Mouse (Mus musculus): ENCODE results near the gene 1520401A03Rik. TPM values are rescaled to one million over a fixed set of nuclear protein-coding genes. Genes with fewer than 3 reads are reported as not detected.

1520401A03Rik gene
- total and polyA plus RNA-seq, 3 experiments: 0.08 TPM; not detected in 2

DNA sequence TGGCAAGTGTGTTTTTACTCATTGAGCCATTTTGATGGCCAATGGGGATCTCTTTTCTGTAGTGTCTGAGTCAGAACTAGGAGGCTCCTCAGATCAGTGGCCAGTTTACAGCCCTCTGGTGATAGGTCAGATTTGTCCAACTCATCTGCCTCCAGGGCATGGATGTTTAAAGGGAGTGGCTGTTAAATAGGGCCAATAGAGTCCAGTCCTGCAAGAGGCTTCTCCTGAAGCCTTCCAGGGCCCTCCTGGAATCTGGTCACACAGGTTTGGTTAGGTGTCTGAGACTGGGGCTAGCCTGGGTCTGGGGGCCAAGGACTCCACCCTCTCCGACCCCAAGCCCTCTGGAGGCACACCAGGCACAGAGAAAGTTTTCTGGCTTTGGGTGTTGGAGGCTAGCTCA lies 28.1 kb downstream of the 1520401A03Rik start:
- no peak for DNase-seq (ENCODE audit: extremely low read depth)
- Histone ChIP-seq H3K4me1 (ENCODE audit: control insufficient read depth in 1 of 2, insufficient read depth in 2 of 2) (peaks cover 2 to 4% of the 10 kb centered on the region in 2 experiments; a peak in 3 of 4 replicates), H3K27ac (ENCODE audit: insufficient read depth, low read depth) (no peak overlapping the region), H3K9me3 (replicated peaks; ENCODE audit: low read length) (no peaks in the 10 kb centered on the region), H3K9ac (ENCODE audit: insufficient read depth, low read depth) (no peak overlapping the region), H3K36me3 (replicated peaks in 1 of 2; ENCODE audit: control insufficient read depth in 1 of 2, insufficient read depth in 1 of 2, low read length in 1 of 2) (no peaks in the 10 kb centered on the region), H3K4me2 (ENCODE audit: insufficient read depth, low read depth, poor library complexity, severe bottlenecking) (no peak overlapping the region), H3K79me2 (replicated peaks; ENCODE audit: control insufficient read depth, extremely low read depth, insufficient read depth, poor library complexity, severe bottlenecking) (no peaks in the 10 kb centered on the region), H3K27me3 (replicated peaks) (peaks cover 65% of the 10 kb centered on the region), H3K4me3 (replicated peaks in 1 of 3; ENCODE audit: low read depth in 2 of 3, low read length in 2 of 3, poor library complexity in 1 of 3) (no peak overlapping the region)
- in situ Hi-C loops (cut with MboI; ENCODE audit: low pct_ligation_motif_present, low pct_unique_long_range_greater_than_20kb, low sequenced_read_pairs) (no loop called here), dilution Hi-C loops (cut with MboI; ENCODE audit: extremely low pct_ligation_motif_present, extremely low pct_unique_long_range_greater_than_20kb, low sequenced_read_pairs) (no loop called here)
- TF ChIP-seq SMC3 (IDR thresholded peaks at IDR 0.05; ENCODE audit: low read depth, low read length): no peak
- no peak for TF ChIP-seq CHD1 (IDR thresholded peaks at IDR 0.05; ENCODE audit: low read depth, low read length)
- TF ChIP-seq MYC (IDR thresholded peaks at IDR 0.05; ENCODE audit: low read depth, low read length): no peak
- no peak for TF ChIP-seq JUN (IDR thresholded peaks at IDR 0.05; ENCODE audit: insufficient read depth, low read depth, low read length)
- no peak for TF ChIP-seq MXI1 (IDR thresholded peaks at IDR 0.05; ENCODE audit: low read depth, low read length)
- no peak for TF ChIP-seq EP300 (IDR thresholded peaks at IDR 0.05; ENCODE audit: low read length)
- TF ChIP-seq NRF1 (IDR thresholded peaks at IDR 0.05; ENCODE audit: low read depth, low read length): no peak

DNA sequence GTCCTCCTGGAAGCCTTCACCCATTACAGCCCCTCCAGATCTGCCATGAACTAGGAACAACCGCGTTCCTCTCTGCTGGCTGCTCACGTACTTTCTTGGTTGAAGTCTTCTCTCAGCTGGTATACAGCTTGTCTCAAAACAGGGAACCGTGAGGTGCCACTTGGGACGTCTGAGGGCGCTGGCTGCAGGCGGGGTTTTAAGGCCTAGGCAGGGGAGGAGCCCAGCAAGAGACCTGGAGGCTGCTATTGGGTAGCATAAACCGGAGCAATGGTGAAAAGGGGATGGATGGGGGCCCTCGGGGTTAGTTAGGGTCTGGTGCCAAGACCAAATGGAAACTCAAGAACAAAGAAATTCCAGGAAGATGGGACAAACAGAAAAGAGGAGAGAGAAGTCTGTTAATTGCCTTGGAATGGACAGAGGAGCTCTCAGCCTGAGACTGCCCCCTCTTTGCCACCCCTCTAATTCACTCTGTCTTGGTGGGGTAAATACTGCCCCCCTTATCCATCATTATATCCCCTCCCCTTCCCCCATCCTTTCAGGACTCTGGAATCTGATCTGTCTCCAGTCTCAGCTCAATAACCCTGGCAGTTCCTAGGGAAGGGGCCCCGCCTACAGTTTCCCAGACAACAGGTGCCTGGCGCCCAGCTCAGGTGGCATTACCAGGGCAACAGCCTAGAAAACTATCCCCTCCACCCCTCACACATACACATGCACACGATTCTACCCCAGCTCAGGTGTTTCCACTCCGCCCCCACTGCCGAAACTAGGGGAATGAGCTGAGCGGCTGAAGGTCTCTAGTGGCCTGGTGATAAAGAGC lies 38.5 kb downstream of the 1520401A03Rik start, which contains the start of gene Cldn9:
TSS of gene Cldn9 (minus strand) at position 171 of the 817 bp plus-strand sequence.
- Histone ChIP-seq H3K4me3 (replicated peaks in 1 of 3; ENCODE audit: low read depth in 2 of 3, low read length in 2 of 3, poor library complexity in 1 of 3) (no peak within 1 kb of the TSS), H3K9ac (ENCODE audit: insufficient read depth, low read depth) (no peak within 1 kb of the TSS), H3K27me3 (replicated peaks) (peaks cover 67% of the 10 kb centered on the region), H3K4me2 (ENCODE audit: insufficient read depth, low read depth, poor library complexity, severe bottlenecking) (no peak within 1 kb of the TSS), H3K4me1 (ENCODE audit: control insufficient read depth in 1 of 2, insufficient read depth in 2 of 2) (peaks cover 10 to 12% of the 10 kb centered on the region in 2 experiments; a peak in 3 of 4 replicates), H3K36me3 (replicated peaks in 1 of 2; ENCODE audit: control insufficient read depth in 1 of 2, insufficient read depth in 1 of 2, low read length in 1 of 2) (no peaks in the 10 kb centered on the region), H3K9me3 (replicated peaks; ENCODE audit: low read length) (no peaks in the 10 kb centered on the region), H3K79me2 (replicated peaks; ENCODE audit: control insufficient read depth, extremely low read depth, insufficient read depth, poor library complexity, severe bottlenecking) (no peaks in the 10 kb centered on the region), H3K27ac (ENCODE audit: insufficient read depth, low read depth) (no peak within 1 kb of the TSS)
- TF ChIP-seq POLR2A (IDR thresholded peaks at IDR 0.05; ENCODE audit: low read depth, low read length): no peak
- no peak for TF ChIP-seq HCFC1 (IDR thresholded peaks at IDR 0.05; ENCODE audit: low read depth, low read length)
- TF ChIP-seq MAX (IDR thresholded peaks at IDR 0.05; ENCODE audit: low read length): no peak
- no peak for TF ChIP-seq ZNF384 (IDR thresholded peaks at IDR 0.05; ENCODE audit: low read depth, low read length)
- no peak for TF ChIP-seq MEF2A (IDR thresholded peaks at IDR 0.05; ENCODE audit: borderline replicate concordance, low read depth, low read length)
- no peak for TF ChIP-seq SMC3 (IDR thresholded peaks at IDR 0.05; ENCODE audit: low read depth, low read length)
- no peak for TF ChIP-seq ELF1 (IDR thresholded peaks at IDR 0.05; ENCODE audit: low read depth, low read length)
- TF ChIP-seq NELFE (IDR thresholded peaks at IDR 0.05; ENCODE audit: low read depth, low read length): no peak
- no peak for TF ChIP-seq RAD21 (IDR thresholded peaks at IDR 0.05; ENCODE audit: low read depth, low read length)
- TF ChIP-seq MXI1 (IDR thresholded peaks at IDR 0.05; ENCODE audit: low read depth, low read length): no peak
- TF ChIP-seq USF1 (IDR thresholded peaks at IDR 0.05; ENCODE audit: low read depth, low read length): no peak
- TF ChIP-seq UBTF (IDR thresholded peaks at IDR 0.05; ENCODE audit: low read depth, low read length): no peak
- TF ChIP-seq BHLHE40 (IDR thresholded peaks at IDR 0.05; ENCODE audit: low read depth, low read length): no peak
- no peak for TF ChIP-seq ZC3H11A (IDR thresholded peaks at IDR 0.05; ENCODE audit: low read depth, low read length)
- no peak for TF ChIP-seq PAX5 (IDR thresholded peaks at IDR 0.05; ENCODE audit: low read length)
- TF ChIP-seq CHD1 (IDR thresholded peaks at IDR 0.05; ENCODE audit: low read depth, low read length): no peak
- no peak for DNase-seq (ENCODE audit: extremely low read depth)
- in situ Hi-C loops (cut with MboI; ENCODE audit: low pct_ligation_motif_present, low pct_unique_long_range_greater_than_20kb, low sequenced_read_pairs) (no loop called here), dilution Hi-C loops (cut with MboI; ENCODE audit: extremely low pct_ligation_motif_present, extremely low pct_unique_long_range_greater_than_20kb, low sequenced_read_pairs) (no loop called here)

Data from CH12.LX (cell line).